Mouse (Mus musculus) kidney, embryonic 16.5 days (tissue): Measurements from ENCODE around the gene Clpb. TPM values are rescaled to one million over a fixed set of nuclear protein-coding genes. Genes with fewer than 3 reads are reported as not detected.

ENCODE experiments used
- ATAC-seq: fragments of 200-750 bp; cut with Nextera tagmentation; 2 replicates; pipeline ENCODE4 v1.8.0; 2017; ENCODE audit warnings: moderate TSS enrichment; ENCODE audit not compliant: low FRiP score, low TSS enrichment
- H3K27ac ChIP-seq: fragments of 300-500 bp; sonication (generic); 2 replicates; pipeline ENCODE4 v1.5.1; 2014; ENCODE audit warnings: low read length
- H3K27me3 ChIP-seq: fragments of 300-500 bp; sonication (generic); 2 replicates; pipeline ENCODE4 v1.6.1; 2014; ENCODE audit warnings: low read length, control low read depth, mixed read lengths; ENCODE audit not compliant: insufficient read depth
- H3K36me3 ChIP-seq: fragments of 300-500 bp; sonication (generic); 2 replicates; pipeline ENCODE4 v1.6.1; 2014; ENCODE audit warnings: low read length, control low read depth, mixed read lengths; ENCODE audit not compliant: insufficient read depth
- H3K4me1 ChIP-seq: fragments of 300-500 bp; sonication (generic); 2 replicates; pipeline ENCODE4 v1.6.1; 2014; ENCODE audit warnings: low read length, control low read depth, mixed read lengths; ENCODE audit not compliant: insufficient read depth
- H3K4me2 ChIP-seq: fragments of 300-500 bp; sonication (generic); replicated peaks from 2 replicates; pipeline ENCODE4 v1.6.1; 2014; ENCODE audit warnings: low read depth, low read length
- H3K4me3 ChIP-seq: fragments of 300-500 bp; sonication (generic); 2 replicates; pipeline ENCODE4 v1.5.1; 2014; ENCODE audit warnings: mild to moderate bottlenecking, low read length
- H3K9ac ChIP-seq: fragments of 300-500 bp; sonication (generic); replicated peaks from 2 replicates; pipeline ENCODE4 v1.6.1; 2014; ENCODE audit warnings: low read length
- H3K9me3 ChIP-seq: fragments of 300-500 bp; sonication (generic); 2 replicates; pipeline ENCODE4 v1.6.1; 2016; ENCODE audit warnings: low read length, control low read depth
- WGBS: fragments of 180-500 bp; shearing (Covaris S2); extraction: QIAGEN DNeasy Blood & Tissue Kit; methylation state at CpG from one replicate; pipeline ENCODE4 v1.1.7; 2014; 5-methylcytosine and 5-hydroxymethylcytosine counted together
- polyA plus RNA-seq: library from polyadenylated mRNA; unstranded; fragments of >200 nt; fragmentation: Nextera tagmentation; extraction: Ambion mirVana; gene quantifications from 2 replicates; pipeline ENCODE4 v1.2.1, GENCODE M21; 2015

The Clpb gene
- polyA plus RNA-seq, 1 experiment from 2014 or later, result 69.0 TPM

DNA sequence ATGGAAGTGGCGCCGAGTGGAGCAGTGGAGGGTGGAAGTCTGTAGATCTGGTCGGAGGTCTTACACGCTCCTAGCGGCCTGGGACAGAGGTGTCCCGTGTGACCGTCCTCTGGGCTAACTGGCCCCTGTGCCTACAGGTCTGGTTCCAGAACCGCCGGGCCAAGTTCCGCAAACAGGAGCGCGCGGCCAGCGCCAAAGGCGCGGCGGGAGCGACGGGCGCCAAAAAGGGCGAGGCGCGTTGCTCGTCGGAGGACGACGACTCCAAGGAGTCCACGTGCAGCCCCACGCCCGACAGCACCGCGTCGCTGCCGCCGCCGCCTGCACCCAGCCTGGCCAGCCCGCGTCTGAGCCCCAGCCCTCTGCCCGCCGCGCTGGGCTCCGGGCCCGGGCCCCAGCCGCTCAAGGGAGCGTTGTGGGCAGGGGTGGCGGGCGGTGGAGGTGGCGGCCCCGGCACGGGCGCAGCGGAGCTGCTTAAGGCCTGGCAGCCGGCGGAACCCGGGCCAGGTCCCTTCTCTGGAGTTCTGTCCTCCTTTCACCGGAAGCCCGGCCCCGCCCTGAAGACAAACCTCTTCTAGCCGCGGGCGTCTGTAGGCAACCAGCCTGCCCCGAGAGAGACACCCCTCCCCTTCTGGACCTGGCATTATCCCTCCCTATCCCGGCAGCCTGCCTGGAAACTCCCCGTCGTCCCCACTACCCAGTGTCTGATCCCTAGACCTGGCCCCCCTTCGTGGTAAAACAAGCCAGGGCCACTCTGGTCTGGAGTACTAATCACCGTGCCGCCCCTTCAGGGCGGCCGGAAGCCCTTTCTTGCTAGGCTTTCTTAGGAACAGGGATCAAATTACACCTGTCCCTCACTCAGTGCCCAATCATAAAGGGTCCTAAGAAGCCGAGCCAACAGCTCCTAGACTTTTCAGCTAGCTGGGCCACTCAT, 158.4 kb downstream of the Clpb start:
- peak overlapping the region; percentile 74 for H3K27ac ChIP-seq
- H3K27me3 ChIP-seq, result peaks cover 56% of the 10 kb centered on the region
- H3K36me3 ChIP-seq, result peaks cover 36% of the 10 kb centered on the region
- no peaks in the 10 kb centered on the region for H3K9me3 ChIP-seq
- 0% methylated on average over 67 of the region's 71 CpGs for WGBS
- peak overlapping the region; percentile 81 for H3K9ac ChIP-seq
- peak; percentile 89 for ATAC-seq
- peak overlapping the region; percentile 53 for H3K4me3 ChIP-seq
- peaks cover 31% of the 10 kb centered on the region for H3K4me1 ChIP-seq
- H3K4me2 ChIP-seq, result peak overlapping the region; percentile 97

GRCm38 (mm10) chr7:101822836-101823757, 159.7 kb downstream of the Clpb start:
- H3K36me3 ChIP-seq, result peaks cover 49% of the 10 kb centered on the region
- H3K9ac ChIP-seq, result no peak overlapping the region
- no peaks in the 10 kb centered on the region for H3K9me3 ChIP-seq
- H3K4me3 ChIP-seq, result no peak overlapping the region; the same call in 1 of the 2 replicates
- H3K4me1 ChIP-seq, result peaks cover 28% of the 10 kb centered on the region
- peaks cover 43% of the 10 kb centered on the region for H3K27me3 ChIP-seq
- peak; percentile 20; the same call in 1 of the 2 replicates for ATAC-seq
- H3K27ac ChIP-seq, result no peak overlapping the region; the same call in 1 of the 2 replicates
- H3K4me2 ChIP-seq, result peak overlapping the region; percentile 97
- WGBS, result 35% methylated on average over 32 of the region's 32 CpGs

DNA sequence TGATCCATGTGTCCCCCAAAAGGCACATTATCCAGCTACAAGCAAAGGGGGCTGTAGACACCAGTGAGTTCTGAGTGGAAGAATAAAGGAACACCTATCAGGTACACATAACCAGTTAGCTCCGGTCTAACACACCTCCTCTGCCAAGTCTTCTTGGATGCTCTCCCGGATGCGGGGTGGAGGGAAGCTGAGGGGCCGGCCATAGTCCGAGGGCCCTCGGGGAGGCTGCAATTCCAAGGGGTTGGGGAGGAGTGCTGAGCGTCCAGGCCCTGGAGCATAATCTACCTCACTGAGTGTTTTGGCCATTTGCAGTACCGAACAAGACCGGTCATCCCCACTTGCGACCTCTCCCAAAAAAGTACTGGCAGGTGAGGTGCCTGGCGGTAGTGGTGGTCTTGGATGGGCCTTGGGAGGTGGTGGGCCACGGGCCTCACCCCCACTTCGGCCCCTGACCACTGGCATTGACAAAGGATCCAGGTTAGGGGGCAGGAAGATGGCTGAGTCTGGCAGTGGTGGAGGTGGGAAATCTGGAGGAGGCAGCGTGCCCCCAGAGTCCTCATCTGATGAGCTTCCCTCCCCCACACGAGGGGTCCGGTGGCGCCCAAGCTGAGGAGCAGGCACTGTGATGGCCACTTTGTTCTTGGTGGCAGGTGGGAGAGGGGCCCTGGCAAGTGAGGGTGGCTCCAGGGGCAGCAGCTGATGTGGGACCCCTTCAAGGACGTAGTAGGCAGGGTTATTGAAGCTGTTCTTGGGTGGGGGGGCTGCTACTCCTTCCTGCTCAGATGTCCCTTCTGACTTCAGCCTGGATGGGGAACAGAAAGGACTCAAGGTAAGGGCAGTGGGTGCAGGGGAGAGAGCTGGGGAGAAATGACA, 160.6 kb downstream of the Clpb start:
- no peak for ATAC-seq
- H3K36me3 ChIP-seq, result peaks cover 58% of the 10 kb centered on the region
- H3K4me3 ChIP-seq, result no peak overlapping the region
- peaks cover 24% of the 10 kb centered on the region for H3K4me1 ChIP-seq
- H3K27ac ChIP-seq, result no peak overlapping the region
- no peak overlapping the region for H3K4me2 ChIP-seq
- peaks cover 34% of the 10 kb centered on the region for H3K27me3 ChIP-seq
- H3K9ac ChIP-seq, result no peak overlapping the region
- WGBS, result 74% methylated on average over 18 of the region's 18 CpGs
- H3K9me3 ChIP-seq, result no peaks in the 10 kb centered on the region

DNA sequence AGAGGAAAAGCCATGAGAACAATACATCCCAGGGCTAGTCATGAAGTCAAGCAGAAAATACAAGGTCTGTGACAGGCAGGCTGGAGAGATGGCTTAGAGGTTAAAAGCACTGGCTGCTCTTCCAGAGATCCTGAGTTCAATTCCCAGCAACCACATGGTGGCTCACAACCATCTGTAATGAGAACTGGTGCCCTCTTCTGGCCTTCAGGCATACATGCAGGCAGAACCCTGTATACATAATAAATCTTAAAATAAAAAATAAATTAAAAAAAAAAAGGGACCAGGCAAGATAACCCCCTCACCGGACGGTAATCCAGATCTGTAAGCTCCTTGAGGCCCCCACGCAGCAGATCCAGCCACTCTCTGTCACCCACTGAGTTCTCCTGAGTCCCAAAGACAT, 166.9 kb downstream of the Clpb start:
- ATAC-seq, result no peak
- H3K4me2 ChIP-seq, result no peak overlapping the region
- H3K36me3 ChIP-seq, result peaks cover 88% of the 10 kb centered on the region
- H3K27me3 ChIP-seq, result no peaks in the 10 kb centered on the region
- H3K9me3 ChIP-seq, result no peaks in the 10 kb centered on the region
- 89% methylated on average over 3 of the region's 3 CpGs for WGBS
- H3K4me1 ChIP-seq, result peaks cover 16% of the 10 kb centered on the region
- H3K9ac ChIP-seq, result no peak overlapping the region
- H3K4me3 ChIP-seq, result no peak overlapping the region
- H3K27ac ChIP-seq, result no peak overlapping the region

DNA sequence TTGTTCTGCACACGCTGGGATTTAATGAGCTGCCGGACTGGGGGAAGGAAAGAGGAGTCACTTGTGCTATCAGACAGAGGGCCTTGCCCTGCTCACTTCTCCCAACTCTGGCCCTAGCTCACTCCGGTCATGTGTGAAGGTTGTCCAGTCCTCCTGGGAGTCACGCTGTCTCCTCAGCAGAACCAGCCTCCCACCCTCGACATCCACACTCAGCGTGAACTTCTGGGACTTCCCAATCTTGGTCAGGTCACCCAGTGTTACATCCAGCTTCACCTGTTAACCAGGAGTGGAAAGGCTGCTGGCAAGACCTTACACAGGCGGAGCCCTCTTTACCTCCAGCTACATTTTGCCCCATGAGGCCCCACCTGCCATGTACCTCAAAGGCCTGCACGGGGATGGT, 168.0 kb downstream of the Clpb start:
- no peak overlapping the region for H3K4me2 ChIP-seq
- peaks cover 18% of the 10 kb centered on the region for H3K4me1 ChIP-seq
- H3K9me3 ChIP-seq, result no peaks in the 10 kb centered on the region
- ATAC-seq, result no peak
- H3K27ac ChIP-seq, result no peak overlapping the region
- H3K4me3 ChIP-seq, result no peak overlapping the region
- WGBS, result 94% methylated on average over 8 of the region's 8 CpGs
- peaks cover 77% of the 10 kb centered on the region for H3K36me3 ChIP-seq
- no peak overlapping the region for H3K9ac ChIP-seq
- H3K27me3 ChIP-seq, result no peaks in the 10 kb centered on the region

GRCm38 (mm10) chr7:101832372-101832771, 168.9 kb downstream of the Clpb start:
- WGBS, result 91% methylated on average over 4 of the region's 4 CpGs
- H3K9me3 ChIP-seq, result no peaks in the 10 kb centered on the region
- no peak overlapping the region for H3K9ac ChIP-seq
- H3K4me3 ChIP-seq, result no peak overlapping the region
- peaks cover 68% of the 10 kb centered on the region for H3K36me3 ChIP-seq
- H3K27ac ChIP-seq, result no peak overlapping the region
- ATAC-seq, result no peak
- H3K27me3 ChIP-seq, result no peaks in the 10 kb centered on the region
- H3K4me1 ChIP-seq, result peaks cover 18% of the 10 kb centered on the region
- H3K4me2 ChIP-seq, result no peak overlapping the region

GRCm38 (mm10) chr7:101833352-101833751, 169.9 kb downstream of the Clpb start:
- peaks cover 58% of the 10 kb centered on the region for H3K36me3 ChIP-seq
- ATAC-seq, result no peak
- no peak overlapping the region for H3K27ac ChIP-seq
- no peaks in the 10 kb centered on the region for H3K9me3 ChIP-seq
- no peak overlapping the region for H3K9ac ChIP-seq
- H3K27me3 ChIP-seq, result no peaks in the 10 kb centered on the region
- no peak overlapping the region for H3K4me3 ChIP-seq
- 76% methylated on average over 5 of the region's 5 CpGs for WGBS
- peaks cover 19% of the 10 kb centered on the region for H3K4me1 ChIP-seq
- H3K4me2 ChIP-seq, result no peak overlapping the region

DNA sequence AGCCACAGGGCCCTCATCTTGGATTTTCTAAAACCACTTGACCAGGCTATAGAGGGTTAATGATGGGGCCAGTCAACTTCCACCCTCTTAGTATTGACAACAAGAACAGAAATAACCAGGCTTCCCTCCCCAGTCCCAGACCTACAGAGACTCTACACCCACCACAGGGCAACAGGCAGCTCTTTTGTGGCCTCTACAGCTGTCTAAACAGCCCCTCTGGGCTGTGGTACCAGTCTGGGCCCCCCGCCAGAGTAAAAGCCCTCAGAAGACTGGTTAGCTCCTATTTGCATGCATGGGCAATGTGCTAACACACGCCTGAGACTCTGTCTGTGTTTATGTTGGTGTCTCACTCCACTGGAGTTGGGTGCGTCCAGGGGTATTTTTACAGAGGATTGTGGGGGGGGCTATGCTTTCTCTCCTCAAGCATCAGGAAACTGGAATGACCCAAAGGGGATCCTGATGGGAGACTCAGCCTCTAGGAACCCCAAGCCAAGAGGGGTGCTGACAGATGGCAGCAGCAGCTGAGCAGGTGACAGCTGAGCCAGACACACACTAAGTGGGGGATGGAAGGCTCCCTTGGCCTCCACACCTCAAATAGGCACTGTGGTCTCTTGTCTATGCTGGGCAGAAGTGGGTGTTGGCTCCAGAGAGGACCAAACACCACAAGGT, 170.6 kb downstream of the Clpb start:
- no peak overlapping the region for H3K9ac ChIP-seq
- no peaks in the 10 kb centered on the region for H3K9me3 ChIP-seq
- peaks cover 26% of the 10 kb centered on the region for H3K4me1 ChIP-seq
- H3K4me3 ChIP-seq, result 0 out of 2 replicates have a peak overlapping the region, but pooled peaks have one; percentile 88
- no peak overlapping the region for H3K4me2 ChIP-seq
- no peak for ATAC-seq
- 53% methylated on average over 3 of the region's 3 CpGs for WGBS
- H3K27me3 ChIP-seq, result no peaks in the 10 kb centered on the region
- peaks cover 51% of the 10 kb centered on the region for H3K36me3 ChIP-seq
- no peak overlapping the region for H3K27ac ChIP-seq
